Mouse (Mus musculus) activated CD4-positive, CD25-positive, alpha-beta regulatory T cell (primary cell): ENCODE measurements around the gene Nox1. TPM values are rescaled to one million over a fixed set of nuclear protein-coding genes. Genes with fewer than 3 reads are reported as not detected.

Experiments used
- polyA plus RNA-seq, 2 experiments: library from polyadenylated mRNA; unstranded; fragments of 100-300 nt; shearing (Covaris generic); gene quantifications; one replicate each; pipeline ENCODE4 v1.2.1; 2017

Nox1 gene
- 1 to 10 TPM in 1 of 2 experiments, under 1 TPM in 1; 0.37 to 1.3 TPM for polyA plus RNA-seq

DNA sequence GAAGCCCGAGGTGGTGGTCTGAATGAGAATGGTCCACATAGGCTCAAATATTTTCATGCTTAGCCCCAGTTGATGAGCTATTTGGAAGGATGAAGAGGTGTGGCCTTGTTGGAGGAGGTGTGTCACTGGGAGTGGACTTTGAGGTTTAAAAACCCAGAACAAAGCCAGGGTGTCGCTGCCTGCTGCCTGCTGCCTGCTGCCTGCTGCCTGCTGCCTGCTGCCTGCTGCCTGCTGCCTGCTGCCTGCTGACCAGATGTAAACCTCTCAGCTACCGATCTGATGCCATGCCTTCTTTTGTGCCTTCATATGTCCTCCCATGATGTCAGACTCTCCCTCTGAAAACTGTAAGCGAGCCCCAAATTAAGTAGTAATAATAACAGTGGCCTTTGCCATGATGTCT is at the start of gene Nox1:
Nox1 (minus strand) TSS at position 101 of the 400 bp plus-strand sequence.

DNA sequence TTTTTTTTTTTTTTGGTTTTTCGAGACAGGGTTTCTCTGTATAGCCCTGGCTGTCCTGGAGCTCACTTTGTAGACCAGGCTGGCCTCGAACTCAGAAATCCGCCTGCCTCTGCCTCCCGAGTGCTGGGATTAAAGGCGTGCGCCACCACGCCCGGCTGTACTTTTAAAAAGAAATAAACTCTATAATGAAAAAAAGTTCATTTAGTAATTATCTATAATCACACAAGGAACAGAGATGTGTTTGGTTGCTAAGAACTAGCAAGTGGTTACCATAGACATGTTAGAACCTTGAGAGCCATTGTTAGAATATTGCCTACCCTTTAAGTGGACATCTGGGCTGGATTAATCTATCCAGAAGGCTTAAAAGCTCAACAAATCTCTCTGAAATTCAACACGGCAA is 34.6 kb downstream of the Nox1 start, which contains the start of gene Arl13a:
Arl13a (plus strand) TSS at position 301 of the 400 bp plus-strand sequence.

DNA sequence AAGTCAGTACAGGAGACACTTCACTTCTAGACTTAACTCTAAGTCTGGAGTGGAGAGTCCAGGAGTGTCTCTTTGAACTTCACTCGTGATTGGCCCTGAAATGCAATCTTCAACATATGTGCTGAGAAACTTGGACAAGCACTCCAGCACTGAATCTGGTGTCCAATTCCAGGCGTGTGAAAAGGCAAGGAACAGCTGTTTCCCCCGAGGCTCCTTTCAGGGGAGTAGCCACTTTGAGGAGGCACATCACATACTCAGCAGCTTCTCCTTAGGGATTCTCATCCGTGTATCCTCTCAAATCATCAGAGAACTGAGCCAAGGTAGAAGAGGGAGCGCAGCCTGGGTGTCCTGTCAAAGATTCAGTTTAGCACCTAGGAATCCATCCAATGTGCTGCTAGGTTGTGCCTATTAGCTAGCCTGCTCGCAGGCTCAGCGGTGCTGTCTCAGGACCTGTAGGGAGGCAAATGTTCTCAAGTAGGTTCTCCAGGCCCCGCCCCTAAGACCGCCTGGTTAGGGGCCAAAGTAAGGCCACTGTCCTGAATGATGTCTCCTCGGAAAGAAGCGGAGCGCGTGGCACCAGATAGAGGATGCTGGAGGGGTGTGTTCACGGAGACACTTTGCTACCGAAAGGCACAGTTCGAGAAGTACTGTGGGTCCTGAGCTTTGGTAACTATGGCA is 59.6 kb downstream of the Nox1 start, which contains the start of gene Xkrx:
Xkrx (minus strand) TSS at position 34 of the 678 bp plus-strand sequence.

DNA sequence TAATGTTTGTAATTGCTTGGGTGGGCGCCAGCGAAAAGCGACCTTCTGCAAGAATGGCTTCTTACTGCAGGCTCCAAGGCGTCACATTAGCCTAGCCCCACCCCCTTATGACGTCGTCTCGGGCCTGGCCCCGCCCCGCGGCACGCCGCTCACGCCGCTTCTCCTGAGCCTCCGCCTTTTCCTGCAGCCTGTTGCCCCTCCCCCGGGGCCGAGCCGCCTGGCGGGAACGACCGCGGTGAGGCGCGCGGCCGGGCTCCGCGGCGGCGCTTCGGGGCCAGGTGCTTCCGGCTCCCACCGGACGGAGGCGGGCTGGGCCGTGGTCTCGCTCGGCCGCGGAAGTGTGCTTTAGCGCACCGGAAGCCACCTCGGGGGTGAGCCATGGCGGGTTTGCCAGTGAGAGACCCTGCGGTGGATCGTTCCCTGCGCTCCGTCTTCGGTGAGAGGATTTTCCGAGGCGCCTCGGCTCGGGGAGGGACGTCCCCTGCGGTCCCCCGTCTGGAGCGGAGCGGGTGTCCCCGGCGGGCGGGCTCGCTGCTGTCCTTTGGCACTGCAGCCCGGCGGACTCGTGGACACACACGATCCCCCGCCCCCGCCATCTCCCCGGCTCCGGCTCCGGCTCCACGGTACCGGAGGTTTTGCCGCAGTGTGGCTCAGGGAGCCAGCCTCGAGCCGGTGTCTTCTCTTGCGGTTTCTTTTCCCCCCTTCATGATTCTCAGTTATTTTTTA is 162.6 kb downstream of the Nox1 start, which contains the start of gene Cstf2:
Cstf2 (plus strand) TSS at position 201 of the 726 bp plus-strand sequence.

Other genes with a start within 250 kb of the Nox1 start
- under 1 TPM in 1 of 2 experiments, not detected in 1; 0.21 TPM for gene Sytl4, start 240.1 kb downstream of the Nox1 start, polyA plus RNA-seq
- gene Cstf2, start 162.8 kb downstream of the Nox1 start, polyA plus RNA-seq, result 10 to 100 TPM; 49.6 to 53.4 TPM
- gene Xkrx, start 59.9 kb downstream of the Nox1 start, polyA plus RNA-seq, result 1 to 10 TPM in 1 of 2 experiments, under 1 TPM in 1; 0.78 to 2.7 TPM
- not detected for gene Arl13a, start 34.5 kb downstream of the Nox1 start, polyA plus RNA-seq
- 10 to 100 TPM; 24.6 to 29.8 TPM for gene Trmt2b, start 55.0 kb upstream of the Nox1 start, polyA plus RNA-seq
- gene Tmem35a, start 73.3 kb upstream of the Nox1 start, polyA plus RNA-seq, result under 1 TPM; 0.13 to 0.21 TPM
- gene Cenpi, start 86.1 kb upstream of the Nox1 start, polyA plus RNA-seq, result 1 to 10 TPM; 2.3 to 4.1 TPM
- not detected for gene Drp2, start 182.6 kb upstream of the Nox1 start, polyA plus RNA-seq